Mouse (Mus musculus): ENCODE results near the gene Parp6.
A peak's percentile ranks its signal among the peaks of the same experiment; 100 is the strongest.

- TF ChIP-seq CTCF (IDR thresholded peaks at IDR 0.05; ENCODE audit: borderline replicate concordance, control insufficient read depth, extremely low read depth, insufficient read depth, low read length, poor library complexity) (peak; percentile 75), POLR2A (IDR thresholded peaks at IDR 0.05; ENCODE audit: control insufficient read depth, extremely low read depth, insufficient read depth, low read length, poor library complexity) (peak; percentile 71; the same call in 1 of the 2 replicates)
These were observed at the start of gene Parp6 for GRCm38 (mm10) chr9:59616622-59617306.

Measured in thymus, adult 2 months (tissue).